Mouse (Mus musculus) retina, postnatal 7 days (tissue): ENCODE results near the gene Ggnbp2.

Experiments
- DNase-seq: peaks from one replicate; pipeline ENCODE4 v3.0.0-alpha.2; 2012; ENCODE audit warnings: low read depth, low spot score

Ggnbp2 gene

GRCm38 (mm10) chr11:84870337-84871043 lies at the start of gene Ggnbp2:
TSS of gene Ggnbp2 (minus strand) at chr11:84870817.
- peak; percentile 89 for DNase-seq

GRCm38 (mm10) chr11:84919951-84920350 lies 49.3 kb upstream of the Ggnbp2 start:
- DNase-seq: no peak

- no peak for DNase-seq
Measured at GRCm38 (mm10) chr11:84919276-84919675, 48.7 kb upstream of the Ggnbp2 start.

GRCm38 (mm10) chr11:84918425-84918824 lies 47.8 kb upstream of the Ggnbp2 start:
- DNase-seq: peak; percentile 77

GRCm38 (mm10) chr11:84916703-84917300 lies 46.2 kb upstream of the Ggnbp2 start:
- DNase-seq: no peak

DNA sequence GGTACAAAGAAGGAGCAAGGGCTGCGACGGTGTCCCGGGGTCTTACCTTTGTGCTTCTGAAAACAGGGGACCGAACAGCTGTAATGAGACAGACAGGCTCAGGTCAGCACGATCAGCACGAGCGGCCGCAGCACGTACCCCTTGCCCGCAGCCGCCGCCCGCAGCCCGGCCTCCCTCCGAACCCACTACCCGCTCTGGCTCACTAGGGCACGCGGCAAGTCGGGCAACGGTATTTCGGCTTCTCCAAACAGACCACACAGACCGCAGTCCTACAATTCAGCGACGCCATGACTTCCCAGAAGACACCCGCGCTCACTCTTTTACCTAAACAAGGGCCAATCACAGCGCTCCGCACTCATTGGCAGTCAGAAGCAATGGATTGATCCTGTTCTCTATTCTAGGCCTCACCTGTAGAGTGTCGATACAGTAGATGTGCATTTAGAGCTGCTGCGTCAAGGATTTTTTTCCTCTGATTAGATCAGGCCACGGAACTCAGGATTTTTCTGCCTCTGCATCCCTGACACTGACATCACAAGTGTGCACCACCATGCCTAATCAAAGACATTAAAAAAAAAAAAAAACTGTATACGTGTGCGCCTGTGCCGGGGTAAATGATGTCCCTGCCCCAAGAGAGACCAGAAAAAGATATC lies 45.6 kb upstream of the Ggnbp2 start, which contains the start of gene Znhit3:
Znhit3 (minus strand) TSS at position 314 of the 650 bp plus-strand sequence.
- peak; percentile 86 for DNase-seq

- no peak for DNase-seq
Measured at GRCm38 (mm10) chr11:84914673-84915072, 44.1 kb upstream of the Ggnbp2 start.

DNA sequence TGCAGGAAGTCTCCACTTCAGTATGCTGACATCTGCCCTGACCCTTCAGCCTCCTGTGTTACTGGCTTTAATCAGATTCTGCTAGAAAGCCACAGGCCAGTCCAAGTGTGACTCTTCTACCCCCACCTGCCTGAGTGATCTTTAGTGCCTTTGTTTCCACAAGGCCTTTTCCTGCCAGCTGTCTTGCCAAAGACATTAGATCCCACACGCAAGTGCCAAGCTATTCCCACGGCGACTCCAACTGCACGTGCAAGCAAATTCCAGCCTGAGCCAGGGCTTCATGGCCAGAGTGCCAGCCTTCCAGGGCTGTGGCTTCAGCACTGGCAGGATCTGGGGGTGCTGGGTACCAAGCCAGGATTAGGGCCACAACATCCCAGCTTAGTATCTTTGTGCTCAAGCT lies 39.8 kb upstream of the Ggnbp2 start:
- no peak for DNase-seq

- no peak for DNase-seq
Measured at GRCm38 (mm10) chr11:84908480-84908879, 37.9 kb upstream of the Ggnbp2 start.

- no peak for DNase-seq
Measured at GRCm38 (mm10) chr11:84907081-84907480, 36.5 kb upstream of the Ggnbp2 start.

GRCm38 (mm10) chr11:84904597-84905144 lies 34.1 kb upstream of the Ggnbp2 start:
- no peak for DNase-seq

DNA sequence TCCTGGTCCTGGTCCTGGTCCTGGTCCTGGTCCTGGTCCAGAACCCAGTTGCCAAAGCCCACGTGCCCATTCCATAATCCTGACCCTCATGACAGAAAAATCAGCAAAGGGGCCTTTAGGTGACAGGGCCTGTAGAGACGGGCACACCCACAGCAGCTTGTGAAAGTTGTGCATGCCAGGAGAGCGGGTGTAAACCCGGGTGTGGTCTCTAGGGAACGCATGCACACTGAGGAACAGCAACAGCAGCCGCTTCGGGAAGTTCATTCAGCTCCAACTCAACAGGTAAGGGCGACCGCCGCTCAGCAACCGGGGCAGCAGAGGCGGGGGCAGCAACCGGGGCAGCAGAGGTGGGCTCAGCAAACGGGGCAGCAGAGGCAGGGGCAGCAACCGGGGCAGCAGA lies 22.5 kb upstream of the Ggnbp2 start:
- no peak for DNase-seq

DNA sequence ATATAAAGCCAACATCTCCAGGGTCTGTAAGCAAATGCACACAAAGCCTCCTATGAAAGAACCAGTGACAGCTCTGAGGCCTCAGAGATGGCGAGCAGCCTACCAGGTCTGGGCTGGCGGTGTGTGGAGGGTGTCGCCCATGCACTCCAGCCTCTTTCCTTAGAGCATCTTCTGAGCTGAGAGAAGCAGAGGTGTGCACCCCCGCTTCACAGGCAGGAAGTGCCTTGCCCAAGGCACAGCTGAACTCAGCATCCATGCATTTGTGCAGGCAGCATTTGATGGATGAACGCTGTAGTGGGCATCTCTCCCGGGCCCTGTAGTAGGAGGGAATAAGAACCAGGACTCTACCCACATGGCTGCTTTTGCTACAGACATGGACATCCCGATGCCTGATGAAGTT lies 21.1 kb upstream of the Ggnbp2 start:
- no peak for DNase-seq

DNA sequence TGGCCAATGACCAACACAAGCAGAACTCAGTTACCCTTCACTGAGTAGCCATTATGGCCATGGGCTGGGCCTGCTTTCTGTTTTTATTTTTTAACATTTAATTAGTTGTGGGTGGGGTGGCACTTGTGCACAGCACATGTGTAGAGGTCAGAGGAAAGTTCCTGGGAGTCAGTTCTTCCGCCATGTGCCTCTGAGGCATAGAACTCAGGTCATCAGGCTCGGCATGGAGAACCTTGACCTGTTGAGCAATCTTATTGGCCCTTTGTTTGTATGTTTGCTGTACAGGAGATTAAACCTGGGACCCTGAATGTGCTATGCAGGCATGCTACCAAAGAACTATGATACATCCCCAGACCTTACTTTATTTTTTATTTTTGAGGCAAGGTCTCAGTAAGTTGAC lies 18.9 kb upstream of the Ggnbp2 start:
- no peak for DNase-seq

GRCm38 (mm10) chr11:84888025-84888424 lies 17.4 kb upstream of the Ggnbp2 start:
- DNase-seq: no peak

DNA sequence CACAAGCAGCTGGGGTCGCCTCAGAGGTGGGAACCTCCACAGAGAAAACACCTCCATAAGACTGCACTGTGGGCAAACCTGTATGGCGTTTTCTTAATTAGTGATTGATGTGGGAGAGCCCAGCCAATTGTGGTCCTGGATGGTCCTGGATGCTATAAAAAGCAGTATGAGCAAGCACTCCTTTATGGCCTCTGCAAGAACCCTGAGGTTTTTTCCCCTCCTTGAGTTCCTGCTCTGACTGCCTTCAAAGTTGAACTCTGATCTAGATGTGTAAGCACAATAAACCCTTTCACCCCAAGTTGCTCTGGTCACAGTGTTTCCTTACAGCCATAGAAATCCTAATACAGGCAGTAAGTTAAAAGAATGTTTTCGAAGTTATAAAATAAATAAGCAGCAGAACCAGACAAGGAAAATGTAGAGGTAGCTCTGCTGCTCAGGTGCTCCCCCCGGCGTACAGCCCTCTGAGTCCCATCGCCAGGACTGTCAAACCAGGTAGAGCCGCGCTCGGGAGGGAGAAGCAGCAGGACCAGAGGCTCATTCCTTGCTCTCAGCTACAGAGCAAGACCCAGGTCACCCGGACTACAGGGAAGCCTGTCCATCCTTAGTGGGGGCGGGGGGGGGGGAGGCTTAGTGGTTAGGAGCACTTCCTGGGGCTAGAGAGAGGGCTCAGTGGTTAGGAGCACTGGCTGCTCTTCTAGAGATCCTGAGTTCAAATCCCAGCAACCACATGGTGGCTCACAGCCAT lies 16.3 kb upstream of the Ggnbp2 start:
- DNase-seq: no peak

DNA sequence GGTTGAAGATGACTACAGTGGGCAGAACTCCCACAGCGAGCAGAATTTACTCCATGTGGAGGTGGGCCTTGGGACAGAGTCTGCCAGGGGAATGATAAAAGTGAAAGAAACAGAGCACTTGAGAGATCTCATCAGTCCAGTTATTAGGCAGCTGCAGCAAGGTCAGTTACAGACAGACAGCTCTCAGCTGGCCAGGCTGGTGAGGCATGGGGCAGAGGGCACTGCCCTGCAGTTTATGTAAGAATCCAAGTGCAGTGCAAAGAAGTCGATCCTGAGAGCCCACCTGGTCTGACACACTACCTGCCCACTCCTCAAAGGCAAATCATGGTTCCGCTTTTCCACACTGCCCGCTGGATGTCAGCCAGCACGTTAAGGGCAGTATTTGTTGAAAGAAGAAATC lies 15.6 kb upstream of the Ggnbp2 start:
- DNase-seq: no peak

DNA sequence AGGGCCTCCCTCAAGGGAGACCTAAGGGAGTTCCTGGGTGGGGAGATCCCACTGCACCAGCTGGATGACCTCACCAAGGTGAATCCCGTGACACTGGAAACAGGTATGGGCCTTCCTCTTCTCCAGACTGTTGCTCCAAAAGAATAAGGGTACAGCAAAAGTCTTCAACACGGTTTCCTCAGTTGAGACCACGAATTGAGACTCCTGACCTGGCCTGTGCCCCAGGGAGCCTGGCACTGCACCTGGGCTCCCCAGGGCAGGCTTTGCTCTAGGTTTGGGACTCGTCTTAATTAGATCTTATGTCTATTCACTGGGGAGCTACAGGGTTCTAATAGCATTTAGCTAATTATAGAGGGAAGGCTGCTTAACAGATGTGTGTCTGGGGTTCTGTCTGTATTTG lies 14.6 kb upstream of the Ggnbp2 start:
- DNase-seq: no peak

DNA sequence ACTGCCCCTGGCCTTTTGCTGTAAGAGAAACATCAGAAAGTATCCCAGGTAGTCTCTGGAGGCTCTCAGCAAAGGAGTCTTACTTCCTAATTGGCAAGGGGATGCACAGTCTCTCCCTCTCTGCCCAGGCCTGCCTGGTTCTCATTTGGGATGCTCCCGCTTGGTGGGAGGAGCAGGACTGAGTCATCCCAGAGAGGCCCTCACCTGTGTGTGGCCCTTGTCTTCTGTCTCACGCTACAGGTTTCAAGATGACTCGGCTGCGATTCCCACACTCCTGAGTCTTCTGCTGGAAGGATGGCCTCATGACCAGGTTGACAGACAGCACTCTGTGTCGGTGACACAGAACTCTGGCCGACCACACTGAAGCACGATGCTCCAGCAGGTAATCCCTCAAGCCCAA lies 11.7 kb upstream of the Ggnbp2 start:
- no peak for DNase-seq

GRCm38 (mm10) chr11:84880971-84881370 lies 10.4 kb upstream of the Ggnbp2 start:
- no peak for DNase-seq

GRCm38 (mm10) chr11:84880465-84880961 lies 9.9 kb upstream of the Ggnbp2 start:
- no peak for DNase-seq
